Mouse (Mus musculus): ENCODE data around the gene Arpc4.

DNA sequence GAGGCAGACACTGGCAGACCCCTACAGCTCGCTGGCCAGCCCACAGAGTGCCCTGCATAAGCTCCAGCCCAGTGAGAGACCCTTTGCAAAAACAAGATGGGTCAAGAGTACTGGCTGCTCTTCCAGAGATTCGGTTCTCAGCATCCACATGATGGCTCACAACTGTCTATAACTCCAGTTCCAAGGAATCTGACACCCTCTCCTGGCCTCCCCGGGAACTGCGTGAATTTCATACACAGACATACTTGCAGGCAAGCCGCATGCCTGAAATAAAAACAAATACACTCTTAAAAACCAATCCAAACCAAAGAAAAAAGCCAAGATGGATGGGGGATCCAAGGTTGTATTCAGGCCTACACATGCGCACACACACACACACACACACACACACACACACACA lies 17.6 kb downstream of the Arpc4 start:
- TF ChIP-seq CTCF (IDR thresholded peaks at IDR 0.05; ENCODE audit: extremely low read depth, insufficient read depth, insufficient read length, insufficient replicate concordance): no peak
- no peak for TF ChIP-seq POLR2A (IDR thresholded peaks at IDR 0.05; ENCODE audit: low read depth, low read length)

Measured in spleen, adult 2 months (tissue).